Comparison of ENCODE assay signal across 19 mouse cellular contexts in genomic region chr13:99765965-99766364, GRCm38 (mm10).
DNase-seq lines count a peak whose midpoint lies in the region; ATAC-seq and TF ChIP-seq lines count a peak whose summit lies in the region.
"Had no signal": no experiment of that assay in that cellular context is flagged by ENCODE, and none has a peak within 500 bp of the region (broad histone marks: within the 10 kb centered on the region; RNA-seq: fewer than 3 reads in every experiment).

No protein-coding gene starts in this region.

- no peak overlapping the region for H3K9ac ChIP-seq in heart, adult 2 months (ENCODE audit: low read depth, low read length)
- no peak overlapping the region for H3K9ac ChIP-seq in embryonic facial prominence, embryonic 14.5 days (ENCODE audit: low read depth, low read length)
- H3K9ac ChIP-seq: forebrain, embryonic 13.5 days; hindbrain, embryonic 14.5 days; kidney, embryonic 15.5 days; liver, embryonic 14.5 days; stomach, embryonic 15.5 days had no signal

- no peak for TF ChIP-seq CTCF in heart, adult 2 months (IDR thresholded peaks at IDR 0.05)

- intact Hi-C loops in heart, adult 2 months (cut with DNase I): no loop called here
- intact Hi-C loops in left cerebral cortex, postnatal 10 days (cut with DNase I): no loop called here

- no peaks in the 10 kb centered on the region for H3K79me2 ChIP-seq in heart, adult 2 months (replicated peaks; ENCODE audit: control insufficient read depth, insufficient read depth, low read length)

- H3K36me3 ChIP-seq in heart, adult 2 months (ENCODE audit: control insufficient read depth, insufficient read depth, low read length): no peaks in the 10 kb centered on the region
- no peaks in the 10 kb centered on the region for H3K36me3 ChIP-seq in embryonic facial prominence, embryonic 14.5 days (ENCODE audit: control insufficient read depth, insufficient read depth, low read length)
- no peaks in the 10 kb centered on the region for H3K36me3 ChIP-seq in limb, embryonic 10.5 days
- H3K36me3 ChIP-seq: G1E; kidney, embryonic 15.5 days; stomach, embryonic 15.5 days had no signal

- no peaks in the 10 kb centered on the region for H3K27me3 ChIP-seq in heart, adult 2 months (ENCODE audit: control insufficient read depth, insufficient read depth, low read length)
- H3K27me3 ChIP-seq in embryonic facial prominence, embryonic 14.5 days (replicated peaks; ENCODE audit: control insufficient read depth, insufficient read depth, low read length): no peaks in the 10 kb centered on the region
- no peaks in the 10 kb centered on the region for H3K27me3 ChIP-seq in limb, embryonic 10.5 days (ENCODE audit: low read depth, poor library complexity, severe bottlenecking)
- H3K27me3 ChIP-seq: forebrain, embryonic 13.5 days; kidney, embryonic 15.5 days; stomach, embryonic 15.5 days had no signal

- peak; percentile 77 for ATAC-seq in embryonic facial prominence, embryonic 14.5 days (ENCODE audit: low read depth)
- no peak for ATAC-seq in erythroblast, adult 5-6 weeks (replicated peaks; ENCODE audit: low FRiP score, poor library complexity, severe bottlenecking)
- ATAC-seq: forebrain, embryonic 13.5 days had no signal

- no peaks in the 10 kb centered on the region; the same call in 1 of the 2 replicates for H3K4me1 ChIP-seq in heart, adult 2 months (ENCODE audit: control insufficient read depth, insufficient read depth, low read length)
- peaks cover 27% of the 10 kb centered on the region for H3K4me1 ChIP-seq in embryonic facial prominence, embryonic 14.5 days (ENCODE audit: control insufficient read depth, insufficient read depth, low read length)
- peaks cover 13% of the 10 kb centered on the region for H3K4me1 ChIP-seq in limb, embryonic 10.5 days
- H3K4me1 ChIP-seq: stomach, embryonic 15.5 days had no signal

- H3K27ac ChIP-seq in heart, adult 2 months: no peak overlapping the region
- H3K27ac ChIP-seq in embryonic facial prominence, embryonic 14.5 days (replicated peaks; ENCODE audit: low read depth, low read length): peak overlapping the region; percentile 2; the same call in 1 of the 2 replicates
- peak overlapping the region; percentile 25; the same call in 1 of the 2 replicates for H3K27ac ChIP-seq in limb, embryonic 10.5 days
- H3K27ac ChIP-seq: forebrain, embryonic 13.5 days; kidney, embryonic 15.5 days; liver, embryonic 14.5 days; stomach, embryonic 15.5 days had no signal

- no peaks in the 10 kb centered on the region for H3K9me3 ChIP-seq in embryonic facial prominence, embryonic 14.5 days (ENCODE audit: control insufficient read depth, low read length)
- H3K9me3 ChIP-seq in limb, embryonic 10.5 days (replicated peaks): no peaks in the 10 kb centered on the region
- H3K9me3 ChIP-seq: forebrain, embryonic 13.5 days; kidney, embryonic 15.5 days; stomach, embryonic 15.5 days had no signal

- DNase-seq in heart, adult 8-10 months (ENCODE audit: low spot score): peak; percentile 11
- no peak for DNase-seq in heart, adult 2 months
- DNase-seq in embryonic facial prominence, embryonic 14.5 days (ENCODE audit: low spot score): peak; percentile 85
- DNase-seq in limb, embryonic 10.5 days (ENCODE audit: low spot score): no peak
- DNase-seq in lung, postnatal 10 days: peak; percentile 29
- DNase-seq in left cerebral cortex, postnatal 10 days (ENCODE audit: extremely low spot score in 1 of 2, low spot score in 2 of 2): no peak
- no peak for DNase-seq in frontal cortex, postnatal 25 days (ENCODE audit: low spot score in 2 of 2)
- DNase-seq: cerebellum, adult 2 months; embryo, embryonic 11 days; layer of hippocampus, postnatal 36 days; thymus, postnatal 4 days had no signal

- WGBS in heart, adult 2 months: 37% methylated on average over 5 of the region's 5 CpGs
- WGBS in embryonic facial prominence, embryonic 14.5 days: 16% methylated on average over 5 of the region's 5 CpGs
- WGBS in limb, embryonic 10.5 days: 54% methylated on average over 5 of the region's 5 CpGs

- no peak for TF ChIP-seq POLR2A in heart, adult 2 months (IDR thresholded peaks at IDR 0.05; ENCODE audit: insufficient read depth, low read depth, low read length)

- no peak overlapping the region for H3K4me2 ChIP-seq in embryonic facial prominence, embryonic 14.5 days (ENCODE audit: low read depth, low read length)
- H3K4me2 ChIP-seq: forebrain, embryonic 13.5 days; hindbrain, embryonic 14.5 days; kidney, embryonic 15.5 days; midbrain, embryonic 11.5 days; stomach, embryonic 15.5 days had no signal

- H3K4me3 ChIP-seq in heart, adult 2 months: no peak overlapping the region
- no peak overlapping the region for H3K4me3 ChIP-seq in embryonic facial prominence, embryonic 14.5 days (ENCODE audit: low read depth, low read length)
- H3K4me3 ChIP-seq in limb, embryonic 10.5 days: no peak overlapping the region
- H3K4me3 ChIP-seq: forebrain, embryonic 13.5 days; kidney, embryonic 15.5 days; stomach, embryonic 15.5 days had no signal

- no peak for TF ChIP-seq EP300 in heart, adult 2 months (IDR thresholded peaks at IDR 0.05; ENCODE audit: insufficient read depth, low read depth, low read length)

Comparison
In these comparisons a context has a peak if more than half of its experiments do, and no peak if none do; other contexts are left out.
1. DNase-seq: peak in heart, adult 8-10 months (single experiment), embryonic facial prominence, embryonic 14.5 days (single experiment) and lung, postnatal 10 days (single experiment); none in heart, adult 2 months (0 of 2), limb, embryonic 10.5 days (single experiment), left cerebral cortex, postnatal 10 days (0 of 2) and frontal cortex, postnatal 25 days (0 of 2).